Mouse (Mus musculus): ENCODE data around the gene Mrps6. TPM values are rescaled to one million over a fixed set of nuclear protein-coding genes. Genes with fewer than 3 reads are reported as not detected.

Gene Mrps6
- polyA plus RNA-seq, 1 experiment from 2014 or later, result 149 TPM

GRCm38 (mm10) chr16:92159114-92159513 lies 101.0 kb downstream of the Mrps6 start:
- WGBS, result 29% methylated on average over 6 of the region's 6 CpGs
- Histone ChIP-seq H3K9me3 (ENCODE audit: control insufficient read depth, low read length) (no peaks in the 10 kb centered on the region), H3K27me3 (ENCODE audit: control insufficient read depth, insufficient read depth, low read length) (no peaks in the 10 kb centered on the region), H3K4me3 (ENCODE audit: control insufficient read depth in 1 of 2, insufficient read depth in 1 of 2, low read depth in 1 of 2, low read length in 2 of 2) (peak overlapping the region; percentile 53), H3K36me3 (ENCODE audit: control insufficient read depth, insufficient read depth, low read length) (no peaks in the 10 kb centered on the region), H3K9ac (ENCODE audit: low read length) (peak overlapping the region; percentile 61), H3K4me1 (ENCODE audit: control insufficient read depth in 2 of 2, insufficient read depth in 2 of 2, low read length in 2 of 2) (peaks cover 6% of the 10 kb centered on the region in 2 experiments; a peak in 3 of 4 replicates), H3K4me2 (ENCODE audit: low read length) (peak overlapping the region; percentile 95), H3K27ac (replicated peaks in 1 of 2; ENCODE audit: control insufficient read depth in 1 of 2, insufficient read depth in 1 of 2, low read depth in 2 of 2, low read length in 2 of 2) (no peak overlapping the region)
- ATAC-seq (ENCODE audit: insufficient number of reproducible peaks, insufficient read depth, low FRiP score, low read depth), result no peak

Other genes starting within 250 kb of the Mrps6 start
- not detected in 2 replicates for gene Gm49711, start within 50 bp of the Mrps6 start, polyA plus RNA-seq (2014; fragmentation: Nextera tagmentation; extraction: Ambion mirVana)
- 5.7 and 6.1 TPM in 2 replicates for gene Slc5a3, start 52 bp downstream of the Mrps6 start, polyA plus RNA-seq (2014; fragmentation: Nextera tagmentation; extraction: Ambion mirVana)
- 0.59 and 1.1 TPM in 2 replicates for gene Kcne2, start 234.1 kb downstream of the Mrps6 start, polyA plus RNA-seq (2014; fragmentation: Nextera tagmentation; extraction: Ambion mirVana)
- 129 and 132 TPM in 2 replicates for gene Smim11, start 243.0 kb downstream of the Mrps6 start, polyA plus RNA-seq (2014; fragmentation: Nextera tagmentation; extraction: Ambion mirVana)

All from heart, embryonic 14.5 days (tissue).